Mouse (Mus musculus) gastrocnemius, adult 18-20 months (tissue): ENCODE data around the gene Dlgap1. TPM values are rescaled to one million over a fixed set of nuclear protein-coding genes. Genes with fewer than 3 reads are reported as not detected.

ENCODE experiments used
- DNase-seq: peaks from one replicate; pipeline ENCODE4 v3.0.0; 2021; ENCODE audit warnings: low spot score
- total RNA-seq, 2 experiments: library from RNA; stranded (reverse); gene quantifications; 2 replicates each; pipeline ENCODE4 v1.2.3; 2021

The Dlgap1 gene
- total RNA-seq, 2 experiments from 2014 or later, result 0.37 to 0.40 TPM

GRCm38 (mm10) chr17:70719684-70720324, 750.9 kb downstream of the Dlgap1 start:
- peak; percentile 23 for DNase-seq

- DNase-seq, result no peak
Observed at GRCm38 (mm10) chr17:70720766-70721165, 751.9 kb downstream of the Dlgap1 start.

- no peak for DNase-seq
Observed at GRCm38 (mm10) chr17:70722146-70722545, 753.3 kb downstream of the Dlgap1 start.

- peak; percentile 80 for DNase-seq
Observed at GRCm38 (mm10) chr17:70728719-70729281, 759.9 kb downstream of the Dlgap1 start.

DNA sequence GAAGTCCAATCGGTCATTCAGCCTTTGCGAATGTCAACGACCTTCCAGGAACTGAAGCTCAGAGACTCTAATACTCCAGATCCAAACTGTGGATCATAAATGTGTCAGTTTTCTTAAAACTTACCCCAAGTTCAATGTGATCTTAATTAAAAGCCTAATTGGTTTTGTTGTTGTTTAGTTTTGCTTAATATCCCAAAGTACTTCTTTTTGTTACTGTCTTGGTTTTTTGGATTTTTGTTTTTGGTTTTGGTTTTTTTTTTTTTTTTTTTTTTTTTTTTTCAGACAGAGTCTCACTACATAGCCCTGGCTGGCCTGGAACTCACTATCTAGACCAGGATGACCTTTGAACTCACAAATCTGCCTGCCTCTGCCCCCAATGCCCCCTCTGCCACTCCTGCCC, 765.9 kb downstream of the Dlgap1 start:
- no peak for DNase-seq

DNA sequence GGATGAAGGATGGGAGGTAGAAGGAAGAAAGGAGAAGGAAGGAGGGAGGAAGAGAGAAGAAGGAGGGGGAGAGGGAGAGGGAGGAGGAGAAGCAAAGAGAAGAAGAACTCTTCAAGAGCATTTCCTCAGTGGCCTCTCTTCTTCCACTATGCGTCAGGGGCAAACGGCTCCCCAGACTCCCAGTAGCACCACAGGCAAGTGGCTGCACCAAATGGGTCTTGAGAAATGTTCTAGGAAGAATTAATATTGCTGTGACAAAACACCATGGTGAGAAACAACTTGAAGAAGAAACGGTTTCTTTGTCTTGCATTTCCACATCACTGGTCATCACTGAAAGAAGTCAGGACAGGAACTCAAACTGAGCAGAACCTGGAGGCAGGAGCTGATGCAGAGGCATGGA, 766.5 kb downstream of the Dlgap1 start:
- no peak for DNase-seq

GRCm38 (mm10) chr17:70737424-70737823, 768.6 kb downstream of the Dlgap1 start:
- peak; percentile 73 for DNase-seq

GRCm38 (mm10) chr17:70738168-70738854, 769.4 kb downstream of the Dlgap1 start:
- DNase-seq, result peak; percentile 87

DNA sequence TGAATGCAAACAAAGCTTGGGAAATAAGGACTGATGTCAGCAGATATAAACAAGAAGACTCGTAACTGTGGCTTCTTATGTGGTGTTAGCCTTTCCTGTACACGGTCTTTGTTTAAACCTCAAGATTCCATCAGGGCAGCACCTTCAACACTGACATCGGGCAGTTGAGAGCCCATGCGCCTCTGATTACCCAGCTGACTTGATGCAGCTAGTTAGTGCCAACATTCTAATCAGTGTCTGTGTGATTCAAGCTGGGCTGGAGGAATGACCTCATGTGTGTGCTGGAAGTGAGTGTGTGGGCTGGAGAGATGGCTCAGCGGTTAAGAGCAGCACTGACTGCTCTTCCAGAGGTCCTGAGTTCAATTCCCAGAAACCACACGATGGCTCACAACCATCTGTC, 770.5 kb downstream of the Dlgap1 start:
- no peak for DNase-seq

DNA sequence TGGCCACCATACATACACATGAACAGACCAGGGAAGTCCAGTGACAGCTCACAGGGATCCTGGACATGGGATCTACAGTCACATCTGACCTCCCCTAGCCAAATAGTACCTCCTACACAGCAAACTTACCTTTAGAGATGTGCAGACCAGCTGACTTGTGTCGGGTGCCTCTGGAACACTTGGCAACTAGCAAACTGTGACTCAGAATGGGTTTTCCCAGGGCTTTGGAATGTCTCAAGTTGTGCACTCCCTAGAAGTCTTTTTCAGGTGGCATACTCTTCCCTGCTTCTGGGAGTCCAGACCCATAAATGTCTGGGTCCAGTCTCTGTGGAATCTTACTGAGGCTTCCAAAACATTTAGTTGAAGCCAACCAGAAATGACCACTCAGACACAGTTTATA, 772.8 kb downstream of the Dlgap1 start:
- no peak for DNase-seq

GRCm38 (mm10) chr17:70744570-70745153, 775.8 kb downstream of the Dlgap1 start:
- no peak for DNase-seq

GRCm38 (mm10) chr17:70745385-70745784, 776.5 kb downstream of the Dlgap1 start:
- no peak for DNase-seq

GRCm38 (mm10) chr17:70746379-70747079, 777.7 kb downstream of the Dlgap1 start:
- DNase-seq, result no peak

- DNase-seq, result peak; percentile 16
Observed at GRCm38 (mm10) chr17:70747731-70748475, 779.0 kb downstream of the Dlgap1 start.

DNA sequence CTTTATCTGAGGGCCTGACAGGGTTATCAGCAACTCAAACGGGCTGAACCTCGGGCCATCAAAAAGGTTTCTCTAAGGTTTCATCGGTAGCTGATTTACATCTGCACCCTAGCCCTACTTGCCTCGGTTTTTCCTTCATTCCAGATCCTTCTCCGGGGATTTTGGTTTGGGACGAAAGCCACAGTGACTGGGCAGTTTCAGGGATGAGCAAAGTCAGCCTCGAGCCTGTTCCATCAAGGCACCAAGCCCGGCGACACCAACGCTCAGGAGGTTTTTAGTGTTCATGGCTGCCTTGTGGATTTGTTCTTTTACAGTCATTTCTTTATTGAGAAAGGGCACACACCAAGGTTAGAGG, 779.6 kb downstream of the Dlgap1 start:
- DNase-seq, result no peak

DNA sequence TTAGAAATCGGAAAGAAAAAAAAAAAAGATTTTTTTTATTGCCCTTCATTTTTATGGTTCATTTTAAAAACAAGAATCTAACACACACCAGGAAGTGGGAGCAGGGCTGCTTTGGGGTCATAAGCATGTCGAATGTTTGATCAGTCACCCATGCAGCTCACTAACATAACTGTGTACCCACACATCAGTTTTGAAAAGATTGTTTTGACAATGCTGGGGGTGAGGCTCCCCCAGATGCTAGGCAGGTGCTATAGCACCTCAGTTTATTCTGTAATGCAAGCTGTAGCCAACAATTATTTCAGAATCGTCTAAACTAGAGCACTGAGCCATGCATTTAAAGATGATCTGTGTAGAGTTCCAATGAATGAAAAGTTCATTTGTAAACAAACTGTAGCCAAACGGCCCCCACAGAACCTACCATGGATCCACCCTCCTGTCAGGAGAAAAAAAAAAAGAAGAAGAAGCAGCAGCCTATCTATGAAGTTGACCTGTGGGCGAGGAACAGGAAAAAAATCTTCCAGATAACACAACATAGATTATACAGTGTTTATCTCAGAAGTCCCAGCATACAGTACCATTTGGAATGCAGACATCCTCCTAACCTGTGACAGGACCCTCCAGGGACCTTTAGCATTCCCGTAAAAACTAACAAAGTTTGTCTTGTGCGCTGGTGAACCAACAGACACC, 780.2 kb downstream of the Dlgap1 start:
- DNase-seq, result no peak

- DNase-seq, result no peak
Observed at GRCm38 (mm10) chr17:70750236-70751160, 781.6 kb downstream of the Dlgap1 start.

DNA sequence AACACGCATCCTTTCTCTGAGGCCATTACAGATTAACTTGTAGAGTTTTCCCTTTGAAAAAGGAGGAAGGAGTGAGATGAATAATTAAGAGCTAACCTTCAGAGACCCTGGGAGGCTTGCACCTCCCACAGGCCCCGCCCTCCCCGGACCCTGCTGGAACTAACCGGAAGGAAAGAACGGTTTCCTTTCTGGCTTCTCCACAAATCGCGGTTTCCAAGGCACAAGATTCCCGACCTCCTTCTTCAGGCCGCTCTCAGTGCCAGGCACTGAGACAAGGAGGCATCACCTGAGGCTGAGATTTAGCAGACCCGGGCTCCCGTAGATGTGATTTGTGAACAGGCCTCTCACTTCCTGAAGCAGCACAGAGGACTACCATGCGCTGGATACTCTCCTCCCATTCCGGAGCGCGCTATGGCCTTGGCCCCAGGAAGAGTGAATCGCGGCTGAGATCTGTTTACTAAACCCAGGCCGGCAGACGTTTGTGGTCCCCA, 782.3 kb downstream of the Dlgap1 start:
- no peak for DNase-seq

DNA sequence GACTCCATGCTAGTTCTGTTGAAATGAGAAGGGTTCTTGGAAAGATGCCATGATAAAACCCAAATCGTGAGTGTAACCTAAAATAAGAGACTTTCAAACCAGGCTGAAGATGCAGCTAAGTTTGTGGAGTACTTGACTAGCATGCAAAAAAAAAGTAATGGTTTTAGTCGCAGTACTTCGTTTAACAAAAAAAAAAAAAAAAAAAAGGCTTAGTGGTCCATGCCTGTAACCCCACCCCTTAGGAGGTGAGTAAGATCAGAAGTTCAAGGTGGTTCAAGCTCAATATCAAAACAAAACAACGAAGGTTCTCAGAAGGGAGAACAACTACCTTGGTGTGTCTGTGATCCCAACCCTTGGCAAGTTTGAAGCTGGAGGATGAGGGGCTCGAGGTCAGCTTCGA, 782.8 kb downstream of the Dlgap1 start:
- no peak for DNase-seq
